Mouse (Mus musculus) lung, postnatal 0 days (tissue): ENCODE measurements at regions not wholly inside any gene's neighbourhood (a gene's known extent, or its start where the extent isn't known, plus 50 kb on each side); places are given as distances from the start of the nearest gene placed in this dataset.

Source experiments
- ATAC-seq: fragments of 200-750 bp; cut with Nextera tagmentation; 2 replicates; pipeline ENCODE4 v1.8.0; 2017; ENCODE audit warnings: moderate library complexity
- DNase-seq: peaks from one replicate; pipeline ENCODE4 v3.0.0-alpha.2; 2016; ENCODE audit warnings: low spot score
- H3K27ac ChIP-seq: fragments of 300-500 bp; sonication (generic); 2 replicates; pipeline ENCODE4 v1.5.1; 2014; ENCODE audit warnings: antibody characterized with exemption, mild to moderate bottlenecking, low read length, mixed read lengths
- H3K27me3 ChIP-seq: fragments of 300-500 bp; sonication (generic); replicated peaks from 2 replicates; pipeline ENCODE4 v1.6.1; 2014; ENCODE audit warnings: low read length, mixed read lengths; ENCODE audit not compliant: insufficient read depth
- H3K36me3 ChIP-seq: fragments of 300-500 bp; sonication (generic); 2 replicates; pipeline ENCODE4 v1.6.1; 2014; ENCODE audit warnings: low read length, mixed read lengths; ENCODE audit not compliant: insufficient read depth
- H3K4me1 ChIP-seq: fragments of 300-500 bp; sonication (generic); 2 replicates; pipeline ENCODE4 v1.6.1; 2014; ENCODE audit warnings: antibody characterized with exemption, low read depth, low read length, mixed read lengths; ENCODE audit not compliant: insufficient read depth
- H3K4me2 ChIP-seq: fragments of 300-500 bp; sonication (generic); replicated peaks from 2 replicates; pipeline ENCODE4 v1.6.1; 2014; ENCODE audit warnings: low read depth, mild to moderate bottlenecking, low read length, moderate library complexity, mixed read lengths
- H3K4me3 ChIP-seq: fragments of 300-500 bp; sonication (generic); 2 replicates; pipeline ENCODE4 v1.5.1; 2014; ENCODE audit warnings: low read depth, low read length
- H3K9ac ChIP-seq: fragments of 300-500 bp; sonication (generic); replicated peaks from 2 replicates; pipeline ENCODE4 v1.6.1; 2014; ENCODE audit warnings: low read depth, mild to moderate bottlenecking
- H3K9me3 ChIP-seq: fragments of 300-500 bp; sonication (generic); 2 replicates; pipeline ENCODE4 v1.6.1; 2016; ENCODE audit warnings: low read length, mixed read lengths
- CTCF ChIP-seq: IDR thresholded peaks from 2 replicates; pipeline ENCODE4 v1.5.1; 2016; ENCODE audit warnings: antibody characterized with exemption, mild to moderate bottlenecking
- EP300 ChIP-seq: IDR thresholded peaks from 2 replicates; pipeline ENCODE4 v1.6.1; 2016; ENCODE audit warnings: antibody characterized with exemption, mild to moderate bottlenecking, control low read depth
- WGBS: fragments of 180-500 bp; shearing (Covaris S2); extraction: QIAGEN DNeasy Blood & Tissue Kit; methylation state at CpG from one replicate; pipeline ENCODE4 v1.1.7; 2014; 5-methylcytosine and 5-hydroxymethylcytosine counted together

- TF ChIP-seq CTCF = no peak
- TF ChIP-seq EP300 = no peak
- H3K4me2 ChIP-seq = no peak overlapping the region
- DNase-seq (no peak), ATAC-seq (no peak)
- H3K27ac ChIP-seq = no peak overlapping the region
- no peaks in the 10 kb centered on the region for H3K9me3 ChIP-seq
- H3K36me3 ChIP-seq = no peaks in the 10 kb centered on the region
- 85% methylated on average over 3 of the region's 3 CpGs for WGBS
- no peaks in the 10 kb centered on the region for H3K4me1 ChIP-seq
- H3K27me3 ChIP-seq = no peaks in the 10 kb centered on the region
- no peak overlapping the region for H3K4me3 ChIP-seq
- H3K9ac ChIP-seq = no peak overlapping the region
These were observed 169.5 kb downstream of the Tmem161b start for GRCm38 (mm10) chr13:84391554-84391953.

DNA sequence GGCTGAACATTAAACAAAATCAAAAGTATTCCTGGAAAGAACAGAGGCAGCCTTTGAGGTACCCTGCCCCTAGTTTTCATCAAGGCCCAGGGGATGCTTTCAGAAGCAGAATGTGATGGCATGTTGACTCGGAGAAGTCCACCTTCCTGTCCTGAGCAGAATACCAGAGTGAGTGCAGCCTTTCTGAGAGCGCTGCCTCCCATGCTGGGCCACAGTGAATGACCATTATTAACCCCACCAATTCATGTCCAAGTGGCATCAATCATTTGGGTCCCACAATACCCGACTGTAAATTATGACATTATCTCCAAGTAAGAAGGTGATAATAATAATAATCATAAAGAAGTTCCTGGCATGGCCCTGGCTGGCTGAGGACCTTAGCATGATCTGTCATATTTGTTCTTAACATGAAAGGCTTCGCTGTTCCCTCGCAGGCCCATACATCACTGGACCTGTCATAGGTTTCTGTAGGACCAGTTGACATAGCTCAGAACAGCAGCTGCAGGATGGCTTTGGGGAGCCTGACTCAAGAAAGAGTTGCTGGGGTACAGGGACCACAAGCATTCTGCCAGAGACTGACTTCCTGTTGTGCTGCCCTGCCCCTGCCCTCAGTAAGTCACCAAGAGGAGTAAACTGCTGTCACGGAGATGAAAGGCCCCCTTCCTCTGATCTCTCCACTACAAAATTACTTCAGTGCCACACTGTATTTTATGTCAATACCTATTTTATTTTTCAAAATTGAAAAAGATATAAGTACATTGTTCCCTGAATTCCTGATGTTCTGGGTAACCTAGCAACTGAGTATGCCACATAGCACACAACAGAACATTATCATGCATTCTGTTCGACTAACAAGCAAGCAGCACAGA, 176.6 kb downstream of the Tmem161b start:
- no peak overlapping the region for H3K9ac ChIP-seq
- TF ChIP-seq EP300 (no peak), CTCF (no peak)
- H3K4me1 ChIP-seq = no peaks in the 10 kb centered on the region
- 38% methylated on average over 7 of the region's 7 CpGs for WGBS
- H3K4me2 ChIP-seq = no peak overlapping the region
- no peak for ATAC-seq
- H3K36me3 ChIP-seq = no peaks in the 10 kb centered on the region
- H3K27ac ChIP-seq = no peak overlapping the region
- H3K27me3 ChIP-seq = no peaks in the 10 kb centered on the region
- no peak for DNase-seq
- H3K9me3 ChIP-seq = no peaks in the 10 kb centered on the region
- no peak overlapping the region for H3K4me3 ChIP-seq

- H3K27me3 ChIP-seq = no peaks in the 10 kb centered on the region
- no peaks in the 10 kb centered on the region for H3K9me3 ChIP-seq
- H3K9ac ChIP-seq = no peak overlapping the region
- H3K36me3 ChIP-seq = no peaks in the 10 kb centered on the region
- no peak for DNase-seq
- H3K4me1 ChIP-seq = no peaks in the 10 kb centered on the region
- no peak overlapping the region for H3K4me2 ChIP-seq
- no peak overlapping the region for H3K4me3 ChIP-seq
- 43% methylated on average over 3 of the region's 3 CpGs for WGBS
- no peak for TF ChIP-seq EP300
- TF ChIP-seq CTCF = no peak
- H3K27ac ChIP-seq = no peak overlapping the region
- ATAC-seq = no peak
These were observed 177.5 kb downstream of the Tmem161b start for GRCm38 (mm10) chr13:84399345-84400170.

GRCm38 (mm10) chr13:84401006-84401405, 178.9 kb downstream of the Tmem161b start:
- H3K9ac ChIP-seq = no peak overlapping the region
- H3K4me3 ChIP-seq = no peak overlapping the region
- no peaks in the 10 kb centered on the region for H3K27me3 ChIP-seq
- no peaks in the 10 kb centered on the region for H3K36me3 ChIP-seq
- ATAC-seq (no peak), DNase-seq (no peak)
- no peaks in the 10 kb centered on the region for H3K9me3 ChIP-seq
- H3K4me2 ChIP-seq = no peak overlapping the region
- H3K4me1 ChIP-seq = no peaks in the 10 kb centered on the region
- TF ChIP-seq CTCF (no peak), EP300 (no peak)
- no peak overlapping the region for H3K27ac ChIP-seq

DNA sequence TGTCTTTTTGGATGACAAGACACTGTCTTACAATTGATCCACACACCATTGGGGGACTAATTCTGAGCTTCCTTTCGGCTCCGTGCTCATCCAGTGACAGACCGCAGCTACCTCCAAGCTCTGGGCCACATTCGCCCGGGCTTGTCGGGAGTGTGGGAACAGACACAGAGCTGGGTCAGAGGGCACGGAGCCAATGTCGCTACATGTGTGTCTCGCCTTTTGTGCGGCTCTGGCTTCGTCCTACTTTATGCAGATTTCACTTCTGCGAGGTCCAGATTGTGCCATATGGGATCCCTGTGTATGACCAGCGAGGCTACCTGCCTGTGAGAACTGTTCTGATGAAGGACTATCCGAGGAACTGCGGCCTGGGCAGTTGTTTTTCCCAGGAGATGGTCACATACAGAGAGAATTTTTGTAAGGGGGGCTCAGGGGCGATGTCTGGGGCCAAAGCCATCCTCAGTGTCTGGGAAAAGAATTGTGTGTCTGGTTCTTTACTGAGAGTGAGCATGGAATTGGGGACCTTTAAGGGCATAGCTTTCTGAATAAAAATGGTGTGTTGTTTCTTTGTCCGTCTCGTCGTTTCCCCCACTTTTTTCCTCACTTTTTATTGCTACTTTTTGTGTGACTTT, 182.6 kb downstream of the Tmem161b start:
- DNase-seq = no peak
- H3K9ac ChIP-seq = no peak overlapping the region
- 72% methylated on average over 19 of the region's 19 CpGs for WGBS

DNA sequence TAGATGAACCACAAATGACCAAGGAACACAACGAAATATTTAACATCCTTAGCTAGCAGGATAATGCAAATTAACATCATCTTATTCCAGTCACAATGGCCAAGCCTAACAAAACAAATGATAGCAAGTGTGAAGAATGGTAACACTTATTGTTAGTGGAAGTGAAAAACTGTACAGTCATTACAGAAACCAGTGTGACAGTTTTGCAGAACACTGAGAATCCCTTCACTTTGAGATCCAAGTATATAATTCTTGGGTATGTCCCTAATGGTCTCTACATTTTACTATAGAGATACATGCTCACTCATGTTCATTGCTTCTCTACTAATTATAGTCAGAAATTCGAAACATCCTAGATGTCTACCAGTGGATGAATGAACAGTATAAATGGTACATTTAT, 212.3 kb downstream of the Tmem161b start:
- no peak overlapping the region for H3K4me3 ChIP-seq
- H3K4me2 ChIP-seq = no peak overlapping the region
- no peak overlapping the region for H3K9ac ChIP-seq
- no peaks in the 10 kb centered on the region for H3K4me1 ChIP-seq
- no peak for TF ChIP-seq CTCF
- no peak for TF ChIP-seq EP300
- DNase-seq (no peak), ATAC-seq (no peak)
- H3K36me3 ChIP-seq = no peaks in the 10 kb centered on the region
- H3K9me3 ChIP-seq = no peaks in the 10 kb centered on the region
- WGBS = 63% methylated on average over 2 of the region's 2 CpGs
- H3K27ac ChIP-seq = no peak overlapping the region
- no peaks in the 10 kb centered on the region for H3K27me3 ChIP-seq

More for the DNA sequence above, 182.6 kb downstream of the Tmem161b start:
- no peak overlapping the region for H3K4me2 ChIP-seq
- H3K27me3 ChIP-seq = no peaks in the 10 kb centered on the region
- H3K36me3 ChIP-seq = no peaks in the 10 kb centered on the region
- no peak overlapping the region for H3K4me3 ChIP-seq
- ATAC-seq = no peak
- H3K4me1 ChIP-seq = no peaks in the 10 kb centered on the region
- H3K9me3 ChIP-seq = no peaks in the 10 kb centered on the region
- H3K27ac ChIP-seq = no peak overlapping the region
- TF ChIP-seq CTCF (no peak), EP300 (no peak)
